Mouse (Mus musculus) right cerebral cortex, postnatal 4 days (tissue): ENCODE data around the gene Alad.
A peak's percentile ranks its signal among the peaks of the same experiment; 100 is the strongest.

ENCODE experiments used
- DNase-seq: peaks from one replicate; pipeline ENCODE4 v3.0.0-alpha.2; 2022

The Alad gene

GRCm38 (mm10) chr4:62519849-62520233 lies at the start of gene Alad:
Gene Alad (minus strand): TSS chr4:62519918.
- DNase-seq = peak; percentile 83

- no peak for DNase-seq
Measured at GRCm38 (mm10) chr4:62568359-62568758, 48.6 kb upstream of the Alad start.

- no peak for DNase-seq
Measured at GRCm38 (mm10) chr4:62567696-62568095, 48.0 kb upstream of the Alad start.

GRCm38 (mm10) chr4:62566530-62566929 lies 46.8 kb upstream of the Alad start:
- DNase-seq = no peak

GRCm38 (mm10) chr4:62562006-62562405 lies 42.3 kb upstream of the Alad start:
- DNase-seq = no peak

- DNase-seq = no peak
Measured at GRCm38 (mm10) chr4:62561630-62562001, 41.9 kb upstream of the Alad start.

- DNase-seq = peak; percentile 70
Measured at GRCm38 (mm10) chr4:62560963-62561629, 41.4 kb upstream of the Alad start.

- no peak for DNase-seq
Measured at GRCm38 (mm10) chr4:62559797-62560329, 40.1 kb upstream of the Alad start, which contains the start of gene Rgs3. Gene Rgs3 (plus strand): TSS chr4:62559847.

GRCm38 (mm10) chr4:62557436-62557835 lies 37.7 kb upstream of the Alad start:
- no peak for DNase-seq

GRCm38 (mm10) chr4:62551966-62552365 lies 32.2 kb upstream of the Alad start:
- DNase-seq = no peak

- DNase-seq = no peak
Measured at GRCm38 (mm10) chr4:62544801-62545200, 25.1 kb upstream of the Alad start.

GRCm38 (mm10) chr4:62543782-62544181 lies 24.1 kb upstream of the Alad start:
- no peak for DNase-seq

- DNase-seq = peak; percentile 12
Measured at GRCm38 (mm10) chr4:62541802-62542201, 22.1 kb upstream of the Alad start.

- no peak for DNase-seq
Measured at GRCm38 (mm10) chr4:62533729-62534128, 14.0 kb upstream of the Alad start.

- DNase-seq = no peak
Measured at GRCm38 (mm10) chr4:62527655-62528054, 7.9 kb upstream of the Alad start.

GRCm38 (mm10) chr4:62526256-62526655 lies 6.5 kb upstream of the Alad start:
- DNase-seq = no peak

GRCm38 (mm10) chr4:62525489-62525811 lies 5.7 kb upstream of the Alad start:
- DNase-seq = no peak

GRCm38 (mm10) chr4:62524651-62525488 lies 5.2 kb upstream of the Alad start, which contains the start of the genes Pole3 and 4933430I17Rik:
Gene Pole3 (minus strand): TSS chr4:62525068.
Gene 4933430I17Rik (plus strand): TSS chr4:62525369.
- DNase-seq = peak; percentile 96

- no peak for DNase-seq
Measured at GRCm38 (mm10) chr4:62520892-62521400, 1.2 kb upstream of the Alad start.

GRCm38 (mm10) chr4:62519122-62519848 lies 433 bp downstream of the Alad start:
- DNase-seq = no peak

GRCm38 (mm10) chr4:62518416-62519121 lies 1.1 kb downstream of the Alad start:
- no peak for DNase-seq
